Mouse (Mus musculus): ENCODE data around the gene Paqr3. TPM values are rescaled to one million over a fixed set of nuclear protein-coding genes. Genes with fewer than 3 reads are reported as not detected.

Gene Paqr3
- polyA plus RNA-seq, 1 experiment from 2014 or later: 0.57 TPM

DNA sequence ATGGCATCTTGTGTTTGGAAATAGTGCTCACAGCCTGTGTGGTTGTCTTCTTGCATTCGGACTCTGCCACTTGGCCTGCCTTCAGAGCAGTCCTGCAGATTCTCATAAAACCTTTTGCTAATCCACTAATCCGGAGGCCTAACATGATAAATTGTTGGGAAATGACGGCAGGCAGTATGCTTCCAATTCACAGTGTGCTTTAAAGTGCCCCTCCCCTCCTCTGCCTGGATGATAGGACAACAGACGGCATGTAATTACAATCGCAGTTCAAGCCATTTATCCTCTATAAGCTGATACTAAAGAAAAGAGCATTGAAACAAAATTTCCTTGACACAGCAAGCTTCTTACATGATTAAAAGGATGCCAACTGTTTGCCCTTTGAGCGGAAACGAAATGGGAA, 33.7 kb downstream of the Paqr3 start:
- no peaks in the 10 kb centered on the region for H3K9me3 ChIP-seq (replicated peaks; ENCODE audit: control insufficient read depth, low read length)
- H3K4me3 ChIP-seq (ENCODE audit: low read depth, low read length): no peak overlapping the region
- no peak for ATAC-seq (ENCODE audit: low read depth)
- no peak overlapping the region for H3K4me2 ChIP-seq (ENCODE audit: low read depth, low read length)
- WGBS (ENCODE audit: insufficient replicate concordance): 91% methylated on average over 7 of the region's 7 CpGs
- H3K27me3 ChIP-seq (ENCODE audit: control insufficient read depth, insufficient read depth, low read depth, low read length): no peaks in the 10 kb centered on the region
- H3K27ac ChIP-seq (ENCODE audit: low read length): no peak overlapping the region
- no peak overlapping the region for H3K9ac ChIP-seq (ENCODE audit: low read depth, low read length)
- no peaks in the 10 kb centered on the region for H3K4me1 ChIP-seq (ENCODE audit: control insufficient read depth, low read depth, low read length)
- peaks cover 66% of the 10 kb centered on the region for H3K36me3 ChIP-seq (ENCODE audit: control insufficient read depth, insufficient read depth)

DNA sequence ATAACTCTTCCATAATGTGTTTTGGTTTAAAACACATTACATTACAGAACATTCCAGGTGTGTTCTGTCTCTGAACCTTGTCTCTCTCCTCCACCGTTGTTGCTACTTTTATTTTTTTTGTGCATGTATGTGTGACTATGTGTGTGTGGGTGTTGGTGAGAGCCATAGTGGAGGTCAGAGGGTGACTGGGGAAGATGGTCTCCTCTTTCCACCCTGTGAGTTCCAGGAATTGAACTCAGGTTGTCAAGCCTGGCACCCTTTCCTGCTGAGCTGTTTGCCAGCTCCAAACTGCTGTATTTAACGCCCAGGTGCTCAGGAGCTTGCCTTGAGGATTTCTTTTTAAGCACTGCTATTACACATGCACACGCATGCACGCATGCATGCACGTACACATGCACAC, 35.2 kb downstream of the Paqr3 start:
- no peak for ATAC-seq (ENCODE audit: low read depth)
- no peaks in the 10 kb centered on the region for H3K27me3 ChIP-seq (ENCODE audit: control insufficient read depth, insufficient read depth, low read depth, low read length)
- H3K4me3 ChIP-seq (ENCODE audit: low read depth, low read length): no peak overlapping the region
- H3K27ac ChIP-seq (ENCODE audit: low read length): no peak overlapping the region
- H3K4me1 ChIP-seq (ENCODE audit: control insufficient read depth, low read depth, low read length): no peaks in the 10 kb centered on the region
- no peak overlapping the region for H3K4me2 ChIP-seq (ENCODE audit: low read depth, low read length)
- H3K9me3 ChIP-seq (replicated peaks; ENCODE audit: control insufficient read depth, low read length): no peaks in the 10 kb centered on the region
- peaks cover 62% of the 10 kb centered on the region for H3K36me3 ChIP-seq (ENCODE audit: control insufficient read depth, insufficient read depth)
- no peak overlapping the region for H3K9ac ChIP-seq (ENCODE audit: low read depth, low read length)
- WGBS (ENCODE audit: insufficient replicate concordance): 96% methylated on average over 5 of the region's 5 CpGs

DNA sequence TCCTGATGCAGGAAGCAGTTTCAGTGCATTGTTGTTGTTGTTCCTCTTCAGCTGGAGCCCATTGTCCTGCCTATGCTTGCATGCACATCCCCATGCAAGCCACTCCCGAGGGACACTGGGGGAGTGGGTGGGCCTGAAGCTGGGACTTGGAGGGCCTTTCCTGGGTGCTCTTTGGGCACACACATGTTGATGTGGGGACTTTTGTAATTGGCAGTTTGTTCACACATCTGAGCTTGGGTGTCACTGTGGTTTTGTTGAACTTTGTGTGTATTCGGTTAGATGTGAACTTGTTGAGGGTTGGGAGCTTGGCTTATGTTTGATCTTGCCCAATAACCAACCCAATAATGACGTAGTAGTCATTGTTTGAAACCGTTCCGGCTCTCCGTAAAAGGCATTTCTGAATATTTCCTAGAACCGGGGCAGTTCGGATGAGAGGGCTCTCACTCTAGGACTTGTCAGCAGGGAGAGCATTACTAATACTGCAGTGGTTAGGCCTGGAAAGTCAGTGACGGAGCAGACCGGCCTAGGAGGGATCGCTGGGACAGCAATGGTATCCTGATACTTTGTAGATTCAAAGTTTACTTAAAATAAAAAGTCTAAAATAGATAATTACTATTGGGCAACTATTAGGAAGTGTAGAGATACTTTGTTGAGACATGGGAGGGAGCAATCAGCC, 35.8 kb downstream of the Paqr3 start:
- H3K27me3 ChIP-seq (ENCODE audit: control insufficient read depth, insufficient read depth, low read depth, low read length): no peaks in the 10 kb centered on the region
- ATAC-seq (ENCODE audit: low read depth): no peak
- H3K36me3 ChIP-seq (ENCODE audit: control insufficient read depth, insufficient read depth): peaks cover 67% of the 10 kb centered on the region
- WGBS (ENCODE audit: insufficient replicate concordance): 92% methylated on average over 11 of the region's 11 CpGs
- no peak overlapping the region for H3K9ac ChIP-seq (ENCODE audit: low read depth, low read length)
- H3K27ac ChIP-seq (ENCODE audit: low read length): no peak overlapping the region
- H3K4me2 ChIP-seq (ENCODE audit: low read depth, low read length): no peak overlapping the region
- H3K4me3 ChIP-seq (ENCODE audit: low read depth, low read length): no peak overlapping the region
- no peaks in the 10 kb centered on the region for H3K9me3 ChIP-seq (replicated peaks; ENCODE audit: control insufficient read depth, low read length)
- no peaks in the 10 kb centered on the region for H3K4me1 ChIP-seq (ENCODE audit: control insufficient read depth, low read depth, low read length)

DNA sequence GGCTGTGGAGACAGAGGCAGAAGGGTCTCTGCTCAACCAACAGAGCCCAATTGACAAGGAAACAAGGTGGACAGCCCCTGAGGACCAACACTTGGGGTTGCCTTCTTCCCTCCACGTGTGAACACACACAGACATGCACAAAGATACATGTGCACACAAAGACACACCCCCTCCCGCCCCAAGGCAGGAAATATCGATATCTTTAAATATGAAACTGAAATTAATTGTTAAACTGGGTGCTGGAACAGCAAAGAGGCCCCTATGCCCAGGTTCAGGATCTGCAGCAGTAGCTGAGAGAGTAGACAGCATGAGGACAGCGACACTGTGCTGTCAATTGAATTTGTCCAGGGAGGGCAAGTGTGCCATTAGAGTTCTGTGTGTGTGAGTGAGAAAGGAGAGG, 45.6 kb downstream of the Paqr3 start:
- Histone ChIP-seq H3K9ac (ENCODE audit: low read depth, low read length) (no peak overlapping the region), H3K4me1 (ENCODE audit: control insufficient read depth, low read depth, low read length) (no peaks in the 10 kb centered on the region), H3K4me3 (ENCODE audit: low read depth, low read length) (no peak overlapping the region), H3K27me3 (ENCODE audit: control insufficient read depth, insufficient read depth, low read depth, low read length) (no peaks in the 10 kb centered on the region), H3K27ac (ENCODE audit: low read length) (no peak overlapping the region), H3K36me3 (ENCODE audit: control insufficient read depth, insufficient read depth) (peaks cover 82% of the 10 kb centered on the region), H3K9me3 (replicated peaks; ENCODE audit: control insufficient read depth, low read length) (no peaks in the 10 kb centered on the region), H3K4me2 (ENCODE audit: low read depth, low read length) (no peak overlapping the region)
- no peak for ATAC-seq (ENCODE audit: low read depth)
- WGBS (ENCODE audit: insufficient replicate concordance): 87% methylated on average over 4 of the region's 4 CpGs

DNA sequence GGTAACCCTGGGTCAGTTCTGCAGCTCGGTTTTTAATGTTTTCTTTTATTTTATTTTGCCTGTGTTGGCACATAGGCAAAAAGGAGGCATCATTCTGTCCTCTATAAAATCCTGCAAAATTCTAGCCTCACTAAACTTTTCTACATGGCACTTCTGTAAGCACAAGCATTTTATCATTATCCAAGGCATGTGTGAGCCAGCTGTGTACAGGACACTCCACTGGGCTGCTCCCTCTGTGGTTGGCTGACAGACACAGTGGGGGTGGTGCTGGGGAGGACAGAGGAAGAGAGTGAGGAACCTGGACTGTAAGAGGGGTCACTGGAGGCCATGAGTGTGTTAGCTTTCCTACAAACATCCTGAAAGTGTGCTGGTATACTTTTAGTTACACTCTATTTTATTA, 49.4 kb downstream of the Paqr3 start:
- Histone ChIP-seq H3K27me3 (ENCODE audit: control insufficient read depth, insufficient read depth, low read depth, low read length) (no peaks in the 10 kb centered on the region), H3K4me1 (ENCODE audit: control insufficient read depth, low read depth, low read length) (no peaks in the 10 kb centered on the region), H3K36me3 (ENCODE audit: control insufficient read depth, insufficient read depth) (peaks cover 84% of the 10 kb centered on the region), H3K9ac (ENCODE audit: low read depth, low read length) (no peak overlapping the region), H3K27ac (ENCODE audit: low read length) (no peak overlapping the region), H3K4me2 (ENCODE audit: low read depth, low read length) (no peak overlapping the region), H3K4me3 (ENCODE audit: low read depth, low read length) (no peak overlapping the region), H3K9me3 (replicated peaks; ENCODE audit: control insufficient read depth, low read length) (no peaks in the 10 kb centered on the region)
- WGBS (ENCODE audit: insufficient replicate concordance): 69% methylated on average over 1 of the region's 1 CpGs
- ATAC-seq (ENCODE audit: low read depth): 0 out of 2 replicates have a peak, but pooled peaks have one; percentile 38

DNA sequence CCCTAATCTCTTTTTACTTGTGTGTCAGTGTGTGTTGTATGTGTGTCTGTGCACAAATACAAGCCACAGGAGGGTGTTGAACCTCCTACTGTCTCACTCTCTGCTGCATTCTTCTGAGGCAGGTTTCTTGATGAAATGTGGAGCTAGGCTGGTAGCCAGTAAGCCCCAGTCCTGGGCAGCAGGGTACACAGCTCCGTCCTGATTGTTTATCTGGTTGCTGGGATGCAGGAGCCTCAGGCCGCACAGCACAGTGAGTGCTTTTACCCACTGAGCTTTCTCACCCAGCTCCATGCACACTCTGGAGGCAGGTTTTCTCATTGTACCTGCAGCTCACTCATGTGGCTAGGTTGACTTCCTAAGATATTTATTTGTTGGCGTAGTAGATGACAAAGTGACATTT, 50.5 kb downstream of the Paqr3 start:
- Histone ChIP-seq H3K9ac (ENCODE audit: low read depth, low read length) (no peak overlapping the region), H3K4me2 (ENCODE audit: low read depth, low read length) (no peak overlapping the region), H3K27ac (ENCODE audit: low read length) (no peak overlapping the region), H3K9me3 (replicated peaks; ENCODE audit: control insufficient read depth, low read length) (no peaks in the 10 kb centered on the region), H3K4me3 (ENCODE audit: low read depth, low read length) (no peak overlapping the region), H3K4me1 (ENCODE audit: control insufficient read depth, low read depth, low read length) (no peaks in the 10 kb centered on the region), H3K27me3 (ENCODE audit: control insufficient read depth, insufficient read depth, low read depth, low read length) (no peaks in the 10 kb centered on the region), H3K36me3 (ENCODE audit: control insufficient read depth, insufficient read depth) (peaks cover 84% of the 10 kb centered on the region)
- no peak for ATAC-seq (ENCODE audit: low read depth)
- 86% methylated on average over 3 of the region's 3 CpGs for WGBS (ENCODE audit: insufficient replicate concordance)

DNA sequence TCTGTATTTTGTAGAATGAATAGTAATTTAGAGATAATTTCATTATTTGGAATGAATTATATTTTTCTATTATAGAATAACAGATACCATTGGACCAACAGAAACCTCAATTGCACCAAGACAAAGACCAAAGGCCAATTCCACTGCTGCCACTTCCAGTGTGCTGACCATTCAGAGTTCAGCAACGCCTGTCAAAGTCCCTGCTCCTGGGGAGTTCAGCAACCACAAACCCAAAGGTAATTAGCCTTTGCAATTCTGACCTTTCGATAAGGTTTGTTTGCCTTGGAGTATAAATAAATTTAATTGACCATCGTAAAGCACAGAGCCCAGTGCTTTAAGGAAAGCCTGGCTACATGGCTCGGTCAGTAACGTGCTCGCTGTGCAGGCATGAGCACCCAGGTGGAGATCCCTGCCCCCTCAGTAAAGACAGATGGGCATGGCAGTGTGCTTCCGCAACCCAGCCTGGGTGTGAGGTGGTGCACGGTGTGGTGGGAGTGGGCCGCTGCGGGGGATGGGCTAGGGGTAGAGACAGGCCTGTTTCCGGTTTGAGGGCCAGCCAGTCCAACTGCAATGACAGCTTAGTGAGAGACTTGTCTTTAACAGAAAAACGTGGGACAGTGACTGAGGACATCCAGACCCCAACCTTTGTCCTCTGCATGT, 54.5 kb downstream of the Paqr3 start:
- Histone ChIP-seq H3K36me3 (ENCODE audit: control insufficient read depth, insufficient read depth) (peaks cover 83% of the 10 kb centered on the region), H3K27me3 (ENCODE audit: control insufficient read depth, insufficient read depth, low read depth, low read length) (no peaks in the 10 kb centered on the region), H3K4me2 (ENCODE audit: low read depth, low read length) (no peak overlapping the region), H3K4me1 (ENCODE audit: control insufficient read depth, low read depth, low read length) (no peaks in the 10 kb centered on the region), H3K9me3 (replicated peaks; ENCODE audit: control insufficient read depth, low read length) (no peaks in the 10 kb centered on the region), H3K9ac (ENCODE audit: low read depth, low read length) (no peak overlapping the region), H3K4me3 (ENCODE audit: low read depth, low read length) (no peak overlapping the region), H3K27ac (ENCODE audit: low read length) (no peak overlapping the region)
- ATAC-seq (ENCODE audit: low read depth): no peak
- 88% methylated on average over 12 of the region's 12 CpGs for WGBS (ENCODE audit: insufficient replicate concordance)

DNA sequence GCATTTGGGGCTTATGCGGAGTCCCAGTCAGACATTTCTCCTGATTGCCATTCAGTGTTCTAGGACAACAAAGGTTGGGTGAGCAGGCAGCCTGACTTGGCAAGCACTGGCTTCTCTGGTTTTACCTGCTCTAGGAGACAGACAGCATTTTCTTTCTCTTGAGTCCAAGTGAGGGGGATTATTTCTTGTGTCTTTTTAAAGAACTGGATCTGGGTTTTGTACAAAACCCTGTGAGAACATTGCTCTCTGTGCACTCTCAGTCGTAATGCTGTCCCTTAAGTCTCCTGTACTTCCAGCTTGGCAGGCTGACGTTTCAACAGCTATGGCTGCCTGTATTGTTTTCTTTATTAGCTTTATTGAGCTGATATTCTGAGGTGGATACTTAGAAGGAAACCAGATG, 55.0 kb downstream of the Paqr3 start:
- peaks cover 83% of the 10 kb centered on the region for H3K36me3 ChIP-seq (ENCODE audit: control insufficient read depth, insufficient read depth)
- H3K4me1 ChIP-seq (ENCODE audit: control insufficient read depth, low read depth, low read length): no peaks in the 10 kb centered on the region
- no peak overlapping the region for H3K9ac ChIP-seq (ENCODE audit: low read depth, low read length)
- 85% methylated on average over 3 of the region's 3 CpGs for WGBS (ENCODE audit: insufficient replicate concordance)
- H3K27me3 ChIP-seq (ENCODE audit: control insufficient read depth, insufficient read depth, low read depth, low read length): no peaks in the 10 kb centered on the region
- H3K4me2 ChIP-seq (ENCODE audit: low read depth, low read length): no peak overlapping the region
- H3K4me3 ChIP-seq (ENCODE audit: low read depth, low read length): no peak overlapping the region
- no peak overlapping the region for H3K27ac ChIP-seq (ENCODE audit: low read length)
- ATAC-seq (ENCODE audit: low read depth): no peak
- H3K9me3 ChIP-seq (replicated peaks; ENCODE audit: control insufficient read depth, low read length): no peaks in the 10 kb centered on the region

DNA sequence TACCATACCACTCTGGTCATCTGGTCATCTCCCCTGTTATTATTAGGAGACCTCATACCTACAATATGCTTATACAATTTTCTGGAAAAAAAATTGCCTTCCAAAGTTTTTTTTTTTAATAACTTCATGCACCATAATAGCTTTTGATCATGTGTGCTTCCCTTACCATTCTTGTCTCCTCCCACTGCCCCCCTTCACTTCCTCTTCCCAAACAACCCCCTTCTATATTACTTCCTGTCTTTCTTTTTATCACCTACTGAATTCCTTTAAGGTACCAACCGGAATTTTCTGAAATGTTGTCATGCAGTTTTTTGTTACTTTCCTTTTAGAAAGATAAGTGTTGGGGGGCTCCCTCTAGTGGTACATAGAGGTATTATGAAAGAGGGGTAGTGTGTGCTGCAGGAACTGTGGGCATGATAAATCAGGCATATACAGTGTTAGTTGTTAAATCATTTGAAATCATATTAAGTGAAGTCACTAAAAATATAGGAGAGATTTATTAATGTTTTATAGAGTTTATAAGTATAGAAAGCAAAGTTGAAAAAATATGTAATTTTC, 55.8 kb downstream of the Paqr3 start:
- WGBS (ENCODE audit: insufficient replicate concordance): 9% methylated on average over 1 of the region's 1 CpGs
- peaks cover 82% of the 10 kb centered on the region for H3K36me3 ChIP-seq (ENCODE audit: control insufficient read depth, insufficient read depth)

More for the DNA sequence above, 55.8 kb downstream of the Paqr3 start:
- ATAC-seq (ENCODE audit: low read depth): peak; percentile 17; the same call in 1 of the 2 replicates
- Histone ChIP-seq H3K27me3 (ENCODE audit: control insufficient read depth, insufficient read depth, low read depth, low read length) (no peaks in the 10 kb centered on the region), H3K4me2 (ENCODE audit: low read depth, low read length) (no peak overlapping the region), H3K4me3 (ENCODE audit: low read depth, low read length) (no peak overlapping the region), H3K9ac (ENCODE audit: low read depth, low read length) (no peak overlapping the region), H3K4me1 (ENCODE audit: control insufficient read depth, low read depth, low read length) (no peaks in the 10 kb centered on the region), H3K27ac (ENCODE audit: low read length) (no peak overlapping the region), H3K9me3 (replicated peaks; ENCODE audit: control insufficient read depth, low read length) (no peaks in the 10 kb centered on the region)

Data from liver, embryonic 16.5 days (tissue).